Mouse (Mus musculus): ENCODE data around the gene Atcay. TPM values are rescaled to one million over a fixed set of nuclear protein-coding genes. Genes with fewer than 3 reads are reported as not detected.

The Atcay gene
- total and polyA plus RNA-seq, 2 experiments from 2014 or later = 91.4 to 200 TPM

- H3K27ac ChIP-seq (ENCODE audit: low read depth, low read length) = peak within 1 kb of the TSS; percentile 68
- peak within 1 kb of the TSS; percentile 88 for H3K4me2 ChIP-seq (ENCODE audit: low read depth, low read length, poor library complexity, severe bottlenecking)
- H3K9ac ChIP-seq (replicated peaks; ENCODE audit: low read length, poor library complexity, severe bottlenecking) = peak within 1 kb of the TSS; percentile 86
- TF ChIP-seq CTCF (IDR thresholded peaks at IDR 0.05) = no peak
- under 1% methylated on average over 51 of the region's 64 CpGs for WGBS
- no peaks in the 10 kb centered on the region for H3K9me3 ChIP-seq (ENCODE audit: low read length)
- peaks cover 12% of the 10 kb centered on the region for H3K36me3 ChIP-seq (ENCODE audit: insufficient read depth, low read length)
- ATAC-seq (ENCODE audit: low FRiP score) (peak; percentile 89), DNase-seq (ENCODE audit: low spot score) (peak; percentile 100)
- peak within 1 kb of the TSS; percentile 80 for H3K4me3 ChIP-seq (ENCODE audit: low read depth, low read length)
- H3K27me3 ChIP-seq (ENCODE audit: insufficient read depth, low read length) = no peaks in the 10 kb centered on the region
- peaks cover 7% of the 10 kb centered on the region; the same call in 1 of the 2 replicates for H3K4me1 ChIP-seq (ENCODE audit: insufficient read depth, low read length)
Observed at GRCm38 (mm10) chr10:81167200-81168086, 63.2 kb downstream of the Atcay start, which contains the start of gene Pias4. Gene Pias4, minus strand, starts transcription at chr10:81167923.

- TF ChIP-seq CTCF (IDR thresholded peaks at IDR 0.05) = no peak
- Histone ChIP-seq H3K36me3 (ENCODE audit: insufficient read depth, low read length) (peaks cover 29% of the 10 kb centered on the region), H3K9me3 (ENCODE audit: low read length) (no peaks in the 10 kb centered on the region), H3K27ac (ENCODE audit: low read depth, low read length) (no peak overlapping the region), H3K4me3 (ENCODE audit: low read depth, low read length) (no peak overlapping the region), H3K4me1 (ENCODE audit: insufficient read depth, low read length) (peaks cover 7% of the 10 kb centered on the region; the same call in 1 of the 2 replicates), H3K9ac (replicated peaks; ENCODE audit: low read length, poor library complexity, severe bottlenecking) (no peak overlapping the region), H3K27me3 (ENCODE audit: insufficient read depth, low read length) (no peaks in the 10 kb centered on the region), H3K4me2 (ENCODE audit: low read depth, low read length, poor library complexity, severe bottlenecking) (no peak overlapping the region)
- ATAC-seq (ENCODE audit: low FRiP score) (no peak), DNase-seq (ENCODE audit: low spot score) (no peak)
- 84% methylated on average over 8 of the region's 8 CpGs for WGBS
Observed at GRCm38 (mm10) chr10:81165118-81165517, 65.5 kb downstream of the Atcay start.

- DNase-seq (ENCODE audit: low spot score) (no peak), ATAC-seq (ENCODE audit: low FRiP score) (no peak)
- Histone ChIP-seq H3K27ac (ENCODE audit: low read depth, low read length) (no peak overlapping the region), H3K27me3 (ENCODE audit: insufficient read depth, low read length) (no peaks in the 10 kb centered on the region), H3K9ac (replicated peaks; ENCODE audit: low read length, poor library complexity, severe bottlenecking) (no peak overlapping the region), H3K36me3 (ENCODE audit: insufficient read depth, low read length) (peaks cover 45% of the 10 kb centered on the region), H3K4me1 (ENCODE audit: insufficient read depth, low read length) (peaks cover 7% of the 10 kb centered on the region; the same call in 1 of the 2 replicates), H3K9me3 (ENCODE audit: low read length) (no peaks in the 10 kb centered on the region), H3K4me3 (ENCODE audit: low read depth, low read length) (no peak overlapping the region), H3K4me2 (ENCODE audit: low read depth, low read length, poor library complexity, severe bottlenecking) (no peak overlapping the region)
- TF ChIP-seq CTCF (IDR thresholded peaks at IDR 0.05) = no peak
- 72% methylated on average over 2 of the region's 2 CpGs for WGBS
Observed at GRCm38 (mm10) chr10:81162318-81162652, 68.3 kb downstream of the Atcay start.

GRCm38 (mm10) chr10:81161602-81162317 lies 68.9 kb downstream of the Atcay start:
- WGBS = 93% methylated on average over 8 of the region's 8 CpGs

GRCm38 (mm10) chr10:81154736-81155135 lies 75.9 kb downstream of the Atcay start:
- no peak for DNase-seq (ENCODE audit: low spot score)
- ATAC-seq (ENCODE audit: low FRiP score) = no peak
- Histone ChIP-seq H3K9ac (replicated peaks; ENCODE audit: low read length, poor library complexity, severe bottlenecking) (no peak overlapping the region), H3K9me3 (ENCODE audit: low read length) (no peaks in the 10 kb centered on the region), H3K36me3 (ENCODE audit: insufficient read depth, low read length) (peaks cover 73% of the 10 kb centered on the region), H3K4me2 (ENCODE audit: low read depth, low read length, poor library complexity, severe bottlenecking) (no peak overlapping the region), H3K4me1 (ENCODE audit: insufficient read depth, low read length) (no peaks in the 10 kb centered on the region), H3K27ac (ENCODE audit: low read depth, low read length) (no peak overlapping the region), H3K27me3 (ENCODE audit: insufficient read depth, low read length) (no peaks in the 10 kb centered on the region), H3K4me3 (ENCODE audit: low read depth, low read length) (no peak overlapping the region)
- WGBS = 82% methylated on average over 6 of the region's 6 CpGs
- no peak for TF ChIP-seq CTCF (IDR thresholded peaks at IDR 0.05)

More at GRCm38 (mm10) chr10:81161602-81162317, 68.9 kb downstream of the Atcay start:
- DNase-seq (ENCODE audit: low spot score) = no peak
- Histone ChIP-seq H3K27ac (ENCODE audit: low read depth, low read length) (no peak overlapping the region), H3K36me3 (ENCODE audit: insufficient read depth, low read length) (peaks cover 50% of the 10 kb centered on the region), H3K4me2 (ENCODE audit: low read depth, low read length, poor library complexity, severe bottlenecking) (no peak overlapping the region), H3K4me3 (ENCODE audit: low read depth, low read length) (no peak overlapping the region), H3K27me3 (ENCODE audit: insufficient read depth, low read length) (no peaks in the 10 kb centered on the region), H3K9ac (replicated peaks; ENCODE audit: low read length, poor library complexity, severe bottlenecking) (no peak overlapping the region), H3K4me1 (ENCODE audit: insufficient read depth, low read length) (peaks cover 5% of the 10 kb centered on the region; the same call in 1 of the 2 replicates), H3K9me3 (ENCODE audit: low read length) (no peaks in the 10 kb centered on the region)
- no peak for ATAC-seq (ENCODE audit: low FRiP score)
- no peak for TF ChIP-seq CTCF (IDR thresholded peaks at IDR 0.05)

Small RNAs within 50 kb of the gene (microRNA-seq; reads per million reads assigned to microRNA genes)
- gene Mir3057 (ENCODE audit: borderline number of aligned reads) = 12.7 reads per million, percentile 24 among the genes with 10 or more reads in this experiment

Other genes with a start within 250 kb of the Atcay start
Only the 30 nearest of the 31 such genes appear.
- 27.6 and 40.7 TPM in 2 replicates for gene Gng7, start 215.9 kb downstream of the Atcay start, total RNA-seq (2014; rRNA removed)
- gene Gng7, start 215.9 kb downstream of the Atcay start, polyA plus RNA-seq (2015; fragmentation: Nextera tagmentation; extraction: Ambion mirVana) = 29.5 and 29.9 TPM in 2 replicates
- 104 and 119 TPM in 2 replicates for gene Diras1, start 205.2 kb downstream of the Atcay start, total RNA-seq (2014; rRNA removed)
- gene Diras1, start 205.2 kb downstream of the Atcay start, polyA plus RNA-seq (2015; fragmentation: Nextera tagmentation; extraction: Ambion mirVana) = 95.2 and 98.3 TPM in 2 replicates
- 115 and 122 TPM in 2 replicates for gene Slc39a3, start 193.4 kb downstream of the Atcay start, total RNA-seq (2014; rRNA removed)
- gene Slc39a3, start 193.4 kb downstream of the Atcay start, polyA plus RNA-seq (2015; fragmentation: Nextera tagmentation; extraction: Ambion mirVana) = 50.2 and 54.7 TPM in 2 replicates
- gene Sgta, start 170.7 kb downstream of the Atcay start, total RNA-seq (2014; rRNA removed) = 216 and 236 TPM in 2 replicates
- 325 and 348 TPM in 2 replicates for gene Sgta, start 170.7 kb downstream of the Atcay start, polyA plus RNA-seq (2015; fragmentation: Nextera tagmentation; extraction: Ambion mirVana)
- 59.9 and 67.1 TPM in 2 replicates for gene Thop1, start 160.8 kb downstream of the Atcay start, total RNA-seq (2014; rRNA removed)
- 35.2 and 35.8 TPM in 2 replicates for gene Thop1, start 160.8 kb downstream of the Atcay start, polyA plus RNA-seq (2015; fragmentation: Nextera tagmentation; extraction: Ambion mirVana)
- gene Creb3l3, start 132.0 kb downstream of the Atcay start, total RNA-seq (2014; rRNA removed) = 0.28 and 1.6 TPM in 2 replicates
- gene Creb3l3, start 132.0 kb downstream of the Atcay start, polyA plus RNA-seq (2015; fragmentation: Nextera tagmentation; extraction: Ambion mirVana) = 0.62 and 0.81 TPM in 2 replicates
- 256 and 261 TPM in 2 replicates for gene Map2k2, start 124.9 kb downstream of the Atcay start, total RNA-seq (2014; rRNA removed)
- 210 and 218 TPM in 2 replicates for gene Map2k2, start 124.9 kb downstream of the Atcay start, polyA plus RNA-seq (2015; fragmentation: Nextera tagmentation; extraction: Ambion mirVana)
- 23.6 and 29.5 TPM in 2 replicates for gene Zbtb7a, start 95.6 kb downstream of the Atcay start, total RNA-seq (2014; rRNA removed)
- gene Zbtb7a, start 95.6 kb downstream of the Atcay start, polyA plus RNA-seq (2015; fragmentation: Nextera tagmentation; extraction: Ambion mirVana) = 16.1 and 18.0 TPM in 2 replicates
- gene Pias4, start 62.9 kb downstream of the Atcay start, total RNA-seq (2014; rRNA removed) = 31.2 and 38.0 TPM in 2 replicates
- gene Pias4, start 62.9 kb downstream of the Atcay start, polyA plus RNA-seq (2015; fragmentation: Nextera tagmentation; extraction: Ambion mirVana) = 30.1 and 31.3 TPM in 2 replicates
- 2,062 and 2,304 TPM in 2 replicates for gene Eef2, start 54.2 kb downstream of the Atcay start, total RNA-seq (2014; rRNA removed)
- 440 and 459 TPM in 2 replicates for gene Eef2, start 54.2 kb downstream of the Atcay start, polyA plus RNA-seq (2015; fragmentation: Nextera tagmentation; extraction: Ambion mirVana)
- 56.7 and 88.8 TPM in 2 replicates for gene Dapk3, start 47.8 kb downstream of the Atcay start, total RNA-seq (2014; rRNA removed)
- gene Dapk3, start 47.8 kb downstream of the Atcay start, polyA plus RNA-seq (2015; fragmentation: Nextera tagmentation; extraction: Ambion mirVana) = 59.1 and 60.9 TPM in 2 replicates
- gene 4930442H23Rik, start 47.0 kb downstream of the Atcay start, total RNA-seq (2014; rRNA removed) = not detected in 2 replicates
- not detected in 2 replicates for gene 4930442H23Rik, start 47.0 kb downstream of the Atcay start, polyA plus RNA-seq (2015; fragmentation: Nextera tagmentation; extraction: Ambion mirVana)
- not detected in 2 replicates for gene Nmrk2, start 28.8 kb downstream of the Atcay start, total RNA-seq (2014; rRNA removed)
- gene Nmrk2, start 28.8 kb downstream of the Atcay start, polyA plus RNA-seq (2015; fragmentation: Nextera tagmentation; extraction: Ambion mirVana) = 0.14 TPM in 1 of 2 replicates, not detected in the other
- 61.3 and 70.2 TPM in 2 replicates for gene Zfr2, start 2.3 kb upstream of the Atcay start, total RNA-seq (2014; rRNA removed)
- 24.9 and 25.3 TPM in 2 replicates for gene Zfr2, start 2.3 kb upstream of the Atcay start, polyA plus RNA-seq (2015; fragmentation: Nextera tagmentation; extraction: Ambion mirVana)
- 110 and 114 TPM in 2 replicates for gene Matk, start 22.1 kb upstream of the Atcay start, total RNA-seq (2014; rRNA removed)
- gene Matk, start 22.1 kb upstream of the Atcay start, polyA plus RNA-seq (2015; fragmentation: Nextera tagmentation; extraction: Ambion mirVana) = 96.9 and 108 TPM in 2 replicates
- 145 and 164 TPM in 2 replicates for gene Mrpl54, start 36.1 kb upstream of the Atcay start, total RNA-seq (2014; rRNA removed)
- gene Mrpl54, start 36.1 kb upstream of the Atcay start, polyA plus RNA-seq (2015; fragmentation: Nextera tagmentation; extraction: Ambion mirVana) = 162 and 179 TPM in 2 replicates
- 45.0 and 64.8 TPM in 2 replicates for gene Apba3, start 36.1 kb upstream of the Atcay start, total RNA-seq (2014; rRNA removed)
- gene Apba3, start 36.1 kb upstream of the Atcay start, polyA plus RNA-seq (2015; fragmentation: Nextera tagmentation; extraction: Ambion mirVana) = 25.0 and 25.2 TPM in 2 replicates
- 6.5 and 9.2 TPM in 2 replicates for gene Tjp3, start 60.7 kb upstream of the Atcay start, total RNA-seq (2014; rRNA removed)
- gene Tjp3, start 60.7 kb upstream of the Atcay start, polyA plus RNA-seq (2015; fragmentation: Nextera tagmentation; extraction: Ambion mirVana) = 5.1 and 6.3 TPM in 2 replicates
- 248 and 256 TPM in 2 replicates for gene Pip5k1c, start 62.1 kb upstream of the Atcay start, total RNA-seq (2014; rRNA removed)
- 125 and 129 TPM in 2 replicates for gene Pip5k1c, start 62.1 kb upstream of the Atcay start, polyA plus RNA-seq (2015; fragmentation: Nextera tagmentation; extraction: Ambion mirVana)
- gene Cactin, start 90.3 kb upstream of the Atcay start, total RNA-seq (2014; rRNA removed) = 19.5 and 22.7 TPM in 2 replicates
- gene Cactin, start 90.3 kb upstream of the Atcay start, polyA plus RNA-seq (2015; fragmentation: Nextera tagmentation; extraction: Ambion mirVana) = 18.4 and 20.2 TPM in 2 replicates
- 4.3 and 7.0 TPM in 2 replicates for gene Tbxa2r, start 97.9 kb upstream of the Atcay start, total RNA-seq (2014; rRNA removed)
- gene Tbxa2r, start 97.9 kb upstream of the Atcay start, polyA plus RNA-seq (2015; fragmentation: Nextera tagmentation; extraction: Ambion mirVana) = 3.8 and 4.7 TPM in 2 replicates
- gene Gipc3, start 112.4 kb upstream of the Atcay start, total RNA-seq (2014; rRNA removed) = 0.09 and 0.16 TPM in 2 replicates
- gene Gipc3, start 112.4 kb upstream of the Atcay start, polyA plus RNA-seq (2015; fragmentation: Nextera tagmentation; extraction: Ambion mirVana) = not detected in 2 replicates
- 9.6 and 12.6 TPM in 2 replicates for gene Hmg20b, start 119.6 kb upstream of the Atcay start, total RNA-seq (2014; rRNA removed)
- gene Hmg20b, start 119.6 kb upstream of the Atcay start, polyA plus RNA-seq (2015; fragmentation: Nextera tagmentation; extraction: Ambion mirVana) = 23.4 and 24.5 TPM in 2 replicates
- 31.9 and 40.6 TPM in 2 replicates for gene Mfsd12, start 126.7 kb upstream of the Atcay start, total RNA-seq (2014; rRNA removed)
- gene Mfsd12, start 126.7 kb upstream of the Atcay start, polyA plus RNA-seq (2015; fragmentation: Nextera tagmentation; extraction: Ambion mirVana) = 13.6 and 15.4 TPM in 2 replicates
- 1.4 TPM in 1 of 2 replicates, not detected in the other for gene 4930404N11Rik, start 135.0 kb upstream of the Atcay start, total RNA-seq (2014; rRNA removed)
- 0.47 and 0.54 TPM in 2 replicates for gene 4930404N11Rik, start 135.0 kb upstream of the Atcay start, polyA plus RNA-seq (2015; fragmentation: Nextera tagmentation; extraction: Ambion mirVana)
- 92.6 and 98.3 TPM in 2 replicates for gene Fzr1, start 147.7 kb upstream of the Atcay start, total RNA-seq (2014; rRNA removed)
- gene Fzr1, start 147.7 kb upstream of the Atcay start, polyA plus RNA-seq (2015; fragmentation: Nextera tagmentation; extraction: Ambion mirVana) = 147 and 149 TPM in 2 replicates
- gene Dohh, start 153.6 kb upstream of the Atcay start, total RNA-seq (2014; rRNA removed) = 120 and 132 TPM in 2 replicates
- 95.8 and 115 TPM in 2 replicates for gene Dohh, start 153.6 kb upstream of the Atcay start, polyA plus RNA-seq (2015; fragmentation: Nextera tagmentation; extraction: Ambion mirVana)
- gene Gm48551, start 153.6 kb upstream of the Atcay start, total RNA-seq (2014; rRNA removed) = 0.88 and 2.7 TPM in 2 replicates
- 5.8 and 10.2 TPM in 2 replicates for gene Gm48551, start 153.6 kb upstream of the Atcay start, polyA plus RNA-seq (2015; fragmentation: Nextera tagmentation; extraction: Ambion mirVana)
- 6.6 TPM in 1 of 2 replicates, not detected in the other for gene Gm48552, start 158.2 kb upstream of the Atcay start, total RNA-seq (2014; rRNA removed)
- 1.6 and 3.9 TPM in 2 replicates for gene Gm48552, start 158.2 kb upstream of the Atcay start, polyA plus RNA-seq (2015; fragmentation: Nextera tagmentation; extraction: Ambion mirVana)
- 1.5 and 1.7 TPM in 2 replicates for gene Smim24, start 162.2 kb upstream of the Atcay start, total RNA-seq (2014; rRNA removed)
- gene Smim24, start 162.2 kb upstream of the Atcay start, polyA plus RNA-seq (2015; fragmentation: Nextera tagmentation; extraction: Ambion mirVana) = 1.1 and 2.0 TPM in 2 replicates